Mouse (Mus musculus) liver, adult 2 months (tissue): Measurements from ENCODE around the gene Mier1.

Experiments used
- CTCF ChIP-seq: fragments of 200-500 bp; IDR thresholded peaks from 2 replicates; pipeline ENCODE4 v1.5.1; 2011; ENCODE audit warnings: low read depth, low read length, control low read depth
- POLR2A ChIP-seq: fragments of 200-500 bp; IDR thresholded peaks from 2 replicates; pipeline ENCODE4 v1.6.1; 2011; ENCODE audit warnings: low read length, control low read depth; ENCODE audit not compliant: insufficient read depth; ENCODE audit errors: extremely low read depth

DNA sequence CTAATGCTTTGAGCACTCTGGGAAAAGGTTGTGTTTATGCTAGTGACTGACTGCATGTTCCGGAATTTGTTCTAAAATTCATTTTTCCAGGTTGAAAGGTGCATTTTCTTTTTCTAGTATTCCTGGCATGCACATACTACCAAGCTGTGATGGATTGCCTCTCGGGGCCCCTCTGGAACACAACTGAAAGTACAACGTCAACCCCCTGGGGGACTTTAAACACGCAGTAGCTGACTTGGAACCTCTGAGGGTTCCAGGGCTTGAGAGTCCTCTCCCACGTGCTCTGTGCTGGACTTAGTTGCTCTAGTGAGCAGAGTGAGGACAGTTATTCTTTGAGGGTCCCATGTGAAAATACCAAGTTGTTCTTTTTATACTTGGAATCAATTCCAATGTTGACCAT is 37.8 kb downstream of the Mier1 start:
- no peak for TF ChIP-seq CTCF
- no peak for TF ChIP-seq POLR2A
